Mouse (Mus musculus): ENCODE measurements around the gene Nlrx1. TPM values are rescaled to one million over a fixed set of nuclear protein-coding genes. Genes with fewer than 3 reads are reported as not detected.

Gene Nlrx1
- polyA plus RNA-seq, 1 experiment from 2014 or later, result 7.3 TPM

GRCm38 (mm10) chr9:44234479-44235427, 33.6 kb downstream of the Nlrx1 start:
- Histone ChIP-seq H3K27me3 (ENCODE audit: control insufficient read depth, insufficient read depth, low read length) (no peaks in the 10 kb centered on the region), H3K4me3 (ENCODE audit: low read length) (peak overlapping the region; percentile 52), H3K4me2 (ENCODE audit: low read depth, low read length) (peak overlapping the region; percentile 73), H3K36me3 (ENCODE audit: control insufficient read depth, insufficient read depth) (no peaks in the 10 kb centered on the region), H3K9me3 (replicated peaks; ENCODE audit: control insufficient read depth, low read length) (no peaks in the 10 kb centered on the region), H3K9ac (ENCODE audit: low read length) (peak overlapping the region; percentile 65), H3K27ac (ENCODE audit: low read length) (peak overlapping the region; percentile 85), H3K4me1 (ENCODE audit: control insufficient read depth, insufficient read depth, low read length) (peaks cover 27% of the 10 kb centered on the region)
- no peak for ATAC-seq (replicated peaks; ENCODE audit: extremely low read depth, insufficient read depth, low FRiP score)
- WGBS, result 22% methylated on average over 19 of the region's 19 CpGs

GRCm38 (mm10) chr9:44233802-44234478, 34.5 kb downstream of the Nlrx1 start, which contains the start of gene Cbl:
Cbl (minus strand) TSS chr9:44234049.
- under 1% methylated on average over 61 of the region's 76 CpGs for WGBS
- peak within 1 kb of the TSS; percentile 73 for H3K4me2 ChIP-seq (ENCODE audit: low read depth, low read length)
- H3K9ac ChIP-seq (ENCODE audit: low read length), result peak within 1 kb of the TSS; percentile 97
- no peaks in the 10 kb centered on the region for H3K9me3 ChIP-seq (replicated peaks; ENCODE audit: control insufficient read depth, low read length)
- H3K27me3 ChIP-seq (ENCODE audit: control insufficient read depth, insufficient read depth, low read length), result no peaks in the 10 kb centered on the region
- H3K27ac ChIP-seq (ENCODE audit: low read length), result peak within 1 kb of the TSS; percentile 96
- ATAC-seq (replicated peaks; ENCODE audit: extremely low read depth, insufficient read depth, low FRiP score), result peak; percentile 93
- H3K36me3 ChIP-seq (ENCODE audit: control insufficient read depth, insufficient read depth), result no peaks in the 10 kb centered on the region
- H3K4me1 ChIP-seq (ENCODE audit: control insufficient read depth, insufficient read depth, low read length), result peaks cover 33% of the 10 kb centered on the region
- peak within 1 kb of the TSS; percentile 97 for H3K4me3 ChIP-seq (ENCODE audit: low read length)

- peaks cover 36% of the 10 kb centered on the region for H3K4me1 ChIP-seq (ENCODE audit: control insufficient read depth, insufficient read depth, low read length)
Observed at GRCm38 (mm10) chr9:44233021-44233801, 35.2 kb downstream of the Nlrx1 start.

GRCm38 (mm10) chr9:44231609-44232008, 36.8 kb downstream of the Nlrx1 start:
- H3K4me2 ChIP-seq (ENCODE audit: low read depth, low read length), result peak overlapping the region; percentile 69
- ATAC-seq (replicated peaks; ENCODE audit: extremely low read depth, insufficient read depth, low FRiP score), result no peak
- peaks cover 2% of the 10 kb centered on the region; the same call in 1 of the 2 replicates for H3K36me3 ChIP-seq (ENCODE audit: control insufficient read depth, insufficient read depth)
- peak overlapping the region; percentile 97 for H3K4me3 ChIP-seq (ENCODE audit: low read length)
- peaks cover 36% of the 10 kb centered on the region for H3K4me1 ChIP-seq (ENCODE audit: control insufficient read depth, insufficient read depth, low read length)
- no peaks in the 10 kb centered on the region for H3K9me3 ChIP-seq (replicated peaks; ENCODE audit: control insufficient read depth, low read length)
- peak overlapping the region; percentile 16; the same call in 1 of the 2 replicates for H3K9ac ChIP-seq (ENCODE audit: low read length)
- H3K27ac ChIP-seq (ENCODE audit: low read length), result no peak overlapping the region
- no peaks in the 10 kb centered on the region for H3K27me3 ChIP-seq (ENCODE audit: control insufficient read depth, insufficient read depth, low read length)

More at GRCm38 (mm10) chr9:44233021-44233801, 35.2 kb downstream of the Nlrx1 start:
- peak overlapping the region; percentile 97 for H3K4me3 ChIP-seq (ENCODE audit: low read length)
- ATAC-seq (replicated peaks; ENCODE audit: extremely low read depth, insufficient read depth, low FRiP score), result peak; percentile 52
- H3K9ac ChIP-seq (ENCODE audit: low read length), result peak overlapping the region; percentile 97
- H3K36me3 ChIP-seq (ENCODE audit: control insufficient read depth, insufficient read depth), result no peaks in the 10 kb centered on the region
- no peaks in the 10 kb centered on the region for H3K27me3 ChIP-seq (ENCODE audit: control insufficient read depth, insufficient read depth, low read length)
- peak overlapping the region; percentile 96 for H3K27ac ChIP-seq (ENCODE audit: low read length)
- no peaks in the 10 kb centered on the region for H3K9me3 ChIP-seq (replicated peaks; ENCODE audit: control insufficient read depth, low read length)
- WGBS, result 1% methylated on average over 40 of the region's 40 CpGs
- H3K4me2 ChIP-seq (ENCODE audit: low read depth, low read length), result peak overlapping the region; percentile 69

- Histone ChIP-seq H3K4me3 (ENCODE audit: low read length) (no peak overlapping the region), H3K9ac (ENCODE audit: low read length) (no peak overlapping the region), H3K27me3 (ENCODE audit: control insufficient read depth, insufficient read depth, low read length) (no peaks in the 10 kb centered on the region), H3K4me2 (ENCODE audit: low read depth, low read length) (no peak overlapping the region), H3K9me3 (replicated peaks; ENCODE audit: control insufficient read depth, low read length) (no peaks in the 10 kb centered on the region), H3K36me3 (ENCODE audit: control insufficient read depth, insufficient read depth) (peaks cover 2% of the 10 kb centered on the region; the same call in 1 of the 2 replicates), H3K4me1 (ENCODE audit: control insufficient read depth, insufficient read depth, low read length) (peaks cover 27% of the 10 kb centered on the region), H3K27ac (ENCODE audit: low read length) (peak overlapping the region; percentile 27; the same call in 1 of the 2 replicates)
- WGBS, result 37% methylated on average over 6 of the region's 6 CpGs
- no peak; the same call in 1 of the 2 replicates for ATAC-seq (replicated peaks; ENCODE audit: extremely low read depth, insufficient read depth, low FRiP score)
Observed at GRCm38 (mm10) chr9:44225993-44226392, 42.4 kb downstream of the Nlrx1 start.

- no peak for ATAC-seq (replicated peaks; ENCODE audit: extremely low read depth, insufficient read depth, low FRiP score)
- Histone ChIP-seq H3K4me1 (ENCODE audit: control insufficient read depth, insufficient read depth, low read length) (no peaks in the 10 kb centered on the region), H3K36me3 (ENCODE audit: control insufficient read depth, insufficient read depth) (peaks cover 7% of the 10 kb centered on the region; the same call in 1 of the 2 replicates), H3K27me3 (ENCODE audit: control insufficient read depth, insufficient read depth, low read length) (no peaks in the 10 kb centered on the region), H3K27ac (ENCODE audit: low read length) (no peak overlapping the region), H3K9me3 (replicated peaks; ENCODE audit: control insufficient read depth, low read length) (peaks cover 4% of the 10 kb centered on the region), H3K9ac (ENCODE audit: low read length) (no peak overlapping the region), H3K4me3 (ENCODE audit: low read length) (no peak overlapping the region), H3K4me2 (ENCODE audit: low read depth, low read length) (no peak overlapping the region)
- WGBS, result 93% methylated on average over 14 of the region's 14 CpGs
Observed at GRCm38 (mm10) chr9:44213538-44213937, 54.9 kb downstream of the Nlrx1 start.

- Histone ChIP-seq H3K4me3 (ENCODE audit: low read length) (no peak overlapping the region), H3K9me3 (replicated peaks; ENCODE audit: control insufficient read depth, low read length) (peaks cover 4% of the 10 kb centered on the region), H3K4me1 (ENCODE audit: control insufficient read depth, insufficient read depth, low read length) (no peaks in the 10 kb centered on the region), H3K27me3 (ENCODE audit: control insufficient read depth, insufficient read depth, low read length) (no peaks in the 10 kb centered on the region), H3K36me3 (ENCODE audit: control insufficient read depth, insufficient read depth) (peaks cover 7% of the 10 kb centered on the region; the same call in 1 of the 2 replicates), H3K4me2 (ENCODE audit: low read depth, low read length) (no peak overlapping the region), H3K27ac (ENCODE audit: low read length) (no peak overlapping the region), H3K9ac (ENCODE audit: low read length) (no peak overlapping the region)
- ATAC-seq (replicated peaks; ENCODE audit: extremely low read depth, insufficient read depth, low FRiP score), result no peak
- 91% methylated on average over 4 of the region's 4 CpGs for WGBS
Observed at GRCm38 (mm10) chr9:44212406-44212805, 56.0 kb downstream of the Nlrx1 start.

- ATAC-seq (replicated peaks; ENCODE audit: extremely low read depth, insufficient read depth, low FRiP score), result no peak
- no peak overlapping the region for H3K4me2 ChIP-seq (ENCODE audit: low read depth, low read length)
- H3K4me1 ChIP-seq (ENCODE audit: control insufficient read depth, insufficient read depth, low read length), result no peaks in the 10 kb centered on the region
- peaks cover 4% of the 10 kb centered on the region for H3K9me3 ChIP-seq (replicated peaks; ENCODE audit: control insufficient read depth, low read length)
- no peaks in the 10 kb centered on the region for H3K27me3 ChIP-seq (ENCODE audit: control insufficient read depth, insufficient read depth, low read length)
- no peak overlapping the region for H3K4me3 ChIP-seq (ENCODE audit: low read length)
- H3K27ac ChIP-seq (ENCODE audit: low read length), result no peak overlapping the region
- H3K9ac ChIP-seq (ENCODE audit: low read length), result no peak overlapping the region
- peaks cover 7% of the 10 kb centered on the region; the same call in 1 of the 2 replicates for H3K36me3 ChIP-seq (ENCODE audit: control insufficient read depth, insufficient read depth)
- WGBS, result 89% methylated on average over 4 of the region's 4 CpGs
Observed at GRCm38 (mm10) chr9:44209416-44209815, 59.0 kb downstream of the Nlrx1 start.
